ENCODE assay signal across 13 mouse cellular contexts in genomic region chr8:120575801-120576200, GRCm38 (mm10). TPM values are rescaled to one million over a fixed set of nuclear protein-coding genes. Genes with fewer than 3 reads are reported as not detected.
DNase-seq lines count a peak whose midpoint lies in the region; ATAC-seq and TF ChIP-seq lines count a peak whose summit lies in the region.
"Had no signal": no experiment of that assay in that cellular context is flagged by ENCODE, and none has a peak within 500 bp of the region (broad histone marks: within the 10 kb centered on the region; RNA-seq: fewer than 3 reads in every experiment).

No protein-coding gene starts in this region.

- H3K4me3 ChIP-seq in layer of hippocampus, adult 2 months, result no peak overlapping the region
- no peak overlapping the region for H3K4me3 ChIP-seq in kidney, adult 2 months (ENCODE audit: insufficient read depth, low read depth, low read length)
- H3K4me3 ChIP-seq in liver, embryonic 16.5 days (ENCODE audit: low read depth, low read length), result no peak overlapping the region
- no peak overlapping the region for H3K4me3 ChIP-seq in cerebellum, adult 2 months (replicated peaks; ENCODE audit: insufficient read depth, low read depth, low read length)
- H3K4me3 ChIP-seq: embryonic facial prominence, embryonic 12.5 days; lung, embryonic 15.5 days; midbrain, embryonic 15.5 days had no signal

- H3K4me1 ChIP-seq in kidney, adult 2 months (ENCODE audit: control insufficient read depth, insufficient read depth, low read length), result peaks cover 3% of the 10 kb centered on the region; the same call in 1 of the 2 replicates
- H3K4me1 ChIP-seq in liver, embryonic 16.5 days (ENCODE audit: control insufficient read depth, low read depth, low read length), result peaks cover 8% of the 10 kb centered on the region
- H3K4me1 ChIP-seq in cerebellum, adult 2 months (ENCODE audit: control insufficient read depth, insufficient read depth, low read length), result peaks cover 36% of the 10 kb centered on the region
- H3K4me1 ChIP-seq: midbrain, embryonic 15.5 days had no signal

- peak; percentile 43 to 53 for DNase-seq in adrenal gland, postnatal 36 days
- no peak for DNase-seq in adrenal gland, adult 8-10 months
- DNase-seq in layer of hippocampus, adult 2 months (ENCODE audit: low spot score in 2 of 2), result no peak
- DNase-seq in layer of hippocampus, postnatal 14 days (ENCODE audit: low spot score in 2 of 2), result no peak
- DNase-seq in kidney, adult 2 months, result peak; percentile 88
- DNase-seq in cerebellum, postnatal 36 days, result no peak
- no peak for DNase-seq in cerebellum, adult 2 months

- no peak overlapping the region for H3K9ac ChIP-seq in liver, embryonic 16.5 days (ENCODE audit: low read depth, low read length)
- H3K9ac ChIP-seq: embryonic facial prominence, embryonic 12.5 days; lung, embryonic 15.5 days; midbrain, embryonic 15.5 days had no signal

- H3K4me2 ChIP-seq in liver, embryonic 16.5 days (ENCODE audit: low read depth, low read length), result no peak overlapping the region
- H3K4me2 ChIP-seq: embryonic facial prominence, embryonic 12.5 days; lung, embryonic 15.5 days; midbrain, embryonic 15.5 days had no signal

- peaks cover 4% of the 10 kb centered on the region for H3K36me3 ChIP-seq in kidney, adult 2 months (ENCODE audit: control insufficient read depth, insufficient read depth, low read length)
- H3K36me3 ChIP-seq in liver, embryonic 16.5 days (ENCODE audit: control insufficient read depth, insufficient read depth), result peaks cover 96% of the 10 kb centered on the region

- no peak for TF ChIP-seq POLR2A in kidney, adult 2 months (IDR thresholded peaks at IDR 0.05; ENCODE audit: low read depth, low read length)
- TF ChIP-seq POLR2A in cerebellum, adult 2 months (IDR thresholded peaks at IDR 0.05; ENCODE audit: borderline replicate concordance, insufficient read depth, low read length), result no peak

- no peaks in the 10 kb centered on the region for H3K9me3 ChIP-seq in liver, embryonic 16.5 days (replicated peaks; ENCODE audit: control insufficient read depth, low read length)
- H3K9me3 ChIP-seq: embryonic facial prominence, embryonic 12.5 days; lung, embryonic 15.5 days; midbrain, embryonic 15.5 days had no signal

- peak; percentile 17; the same call in 1 of the 2 replicates for ATAC-seq in liver, embryonic 16.5 days (ENCODE audit: low read depth)
- ATAC-seq: activated CD4-positive, CD25-positive, alpha-beta regulatory T cell, adult 4 months; inflammation-experienced regulatory T-cells, adult 6 months; midbrain, embryonic 15.5 days had no signal

- peak overlapping the region; percentile 90 for H3K27ac ChIP-seq in layer of hippocampus, adult 2 months
- no peak overlapping the region for H3K27ac ChIP-seq in kidney, adult 2 months (ENCODE audit: insufficient read depth, low read depth, low read length)
- no peak overlapping the region for H3K27ac ChIP-seq in liver, embryonic 16.5 days (ENCODE audit: low read length)
- H3K27ac ChIP-seq in cerebellum, adult 2 months (ENCODE audit: insufficient read depth, low read length), result no peak overlapping the region
- H3K27ac ChIP-seq: embryonic facial prominence, embryonic 12.5 days; lung, embryonic 15.5 days; midbrain, embryonic 15.5 days had no signal

- no peak for TF ChIP-seq CTCF in layer of hippocampus, adult 2 months (conservative IDR thresholded peaks at IDR 0.05)
- TF ChIP-seq CTCF in kidney, adult 2 months (conservative IDR thresholded peaks at IDR 0.05; ENCODE audit: insufficient read depth, insufficient read length, low read depth, low read length), result no peak
- no peak for TF ChIP-seq CTCF in cerebellum, adult 2 months (IDR thresholded peaks at IDR 0.05; ENCODE audit: borderline replicate concordance, insufficient read depth, low read depth, low read length)

- no peaks in the 10 kb centered on the region for H3K27me3 ChIP-seq in kidney, adult 2 months (replicated peaks; ENCODE audit: control insufficient read depth, insufficient read depth, low read length)
- H3K27me3 ChIP-seq in liver, embryonic 16.5 days (ENCODE audit: control insufficient read depth, insufficient read depth, low read depth, low read length), result no peaks in the 10 kb centered on the region
- H3K27me3 ChIP-seq in cerebellum, adult 2 months (ENCODE audit: control insufficient read depth, insufficient read depth, low read length), result no peaks in the 10 kb centered on the region
- H3K27me3 ChIP-seq: embryonic facial prominence, embryonic 12.5 days; lung, embryonic 15.5 days; midbrain, embryonic 15.5 days had no signal

- 44% methylated on average over 9 of the region's 9 CpGs for WGBS in kidney, adult 2 months
- 75% methylated on average over 9 of the region's 9 CpGs for WGBS in liver, embryonic 16.5 days (ENCODE audit: insufficient replicate concordance)
- WGBS in cerebellum, adult 2 months, result 84% methylated on average over 9 of the region's 9 CpGs

RNA-seq across cellular contexts. Expression of gene Gins2, which starts 13.3 kb away (rescaled TPM):
- total RNA-seq in adrenal gland, postnatal 36 days (2021), result 10 to 100 TPM in 1 of 2 experiments, 1 to 10 TPM in 1; 6.3 to 11.0 TPM
- total RNA-seq in adrenal gland, adult 8-10 months (2022), result 1 to 10 TPM; 5.2 to 10.0 (median 6.5) TPM
- 1 to 10 TPM; 5.2 to 6.2 TPM for total RNA-seq in layer of hippocampus, adult 2 months (2021)
- total RNA-seq in layer of hippocampus, postnatal 14 days (2021), result 1 to 10 TPM; 2.0 to 3.4 TPM
- polyA plus RNA-seq in kidney, adult 2 months (2012; rRNA removed), result 6.4 and 6.9 TPM in 2 replicates
- 40.6 and 43.3 TPM in 2 replicates for polyA plus RNA-seq in liver, embryonic 16.5 days (2015; fragmentation: Nextera tagmentation; extraction: Ambion mirVana)
- polyA plus RNA-seq in cerebellum, adult 2 months (2012; rRNA removed), result 2.1 and 2.5 TPM in 2 replicates

Comparison
In these comparisons a context has a peak if more than half of its experiments do, and no peak if none do; other contexts are left out.
1. DNase-seq: peak in adrenal gland, postnatal 36 days (2 of 2) and kidney, adult 2 months (single experiment); none in adrenal gland, adult 8-10 months (single experiment), layer of hippocampus, adult 2 months (0 of 2), layer of hippocampus, postnatal 14 days (0 of 2), cerebellum, postnatal 36 days (0 of 2) and cerebellum, adult 2 months (0 of 2).